Mouse (Mus musculus) megakaryocyte, embryonic 14.5 days (primary cell): ENCODE results near the gene Zfp605.

ENCODE experiments used
- FLI1 ChIP-seq: IDR thresholded peaks from 2 replicates; pipeline ENCODE4 v1.6.1; 2012; ENCODE audit warnings: low read length, inconsistent platforms, mixed read lengths
- GATA1 ChIP-seq: IDR thresholded peaks from 3 replicates; pipeline ENCODE4 v1.6.1; 2012; ENCODE audit warnings: mixed read lengths, low read length, inconsistent platforms, borderline replicate concordance

GRCm38 (mm10) chr5:110143007-110143406, 33.1 kb downstream of the Zfp605 start:
- TF ChIP-seq FLI1 (no peak), GATA1 (no peak)
